Mouse (Mus musculus): Measurements from ENCODE around the gene Dyx1c1.
A peak's percentile ranks its signal among the peaks of the same experiment; 100 is the strongest.

The Dyx1c1 gene

DNA sequence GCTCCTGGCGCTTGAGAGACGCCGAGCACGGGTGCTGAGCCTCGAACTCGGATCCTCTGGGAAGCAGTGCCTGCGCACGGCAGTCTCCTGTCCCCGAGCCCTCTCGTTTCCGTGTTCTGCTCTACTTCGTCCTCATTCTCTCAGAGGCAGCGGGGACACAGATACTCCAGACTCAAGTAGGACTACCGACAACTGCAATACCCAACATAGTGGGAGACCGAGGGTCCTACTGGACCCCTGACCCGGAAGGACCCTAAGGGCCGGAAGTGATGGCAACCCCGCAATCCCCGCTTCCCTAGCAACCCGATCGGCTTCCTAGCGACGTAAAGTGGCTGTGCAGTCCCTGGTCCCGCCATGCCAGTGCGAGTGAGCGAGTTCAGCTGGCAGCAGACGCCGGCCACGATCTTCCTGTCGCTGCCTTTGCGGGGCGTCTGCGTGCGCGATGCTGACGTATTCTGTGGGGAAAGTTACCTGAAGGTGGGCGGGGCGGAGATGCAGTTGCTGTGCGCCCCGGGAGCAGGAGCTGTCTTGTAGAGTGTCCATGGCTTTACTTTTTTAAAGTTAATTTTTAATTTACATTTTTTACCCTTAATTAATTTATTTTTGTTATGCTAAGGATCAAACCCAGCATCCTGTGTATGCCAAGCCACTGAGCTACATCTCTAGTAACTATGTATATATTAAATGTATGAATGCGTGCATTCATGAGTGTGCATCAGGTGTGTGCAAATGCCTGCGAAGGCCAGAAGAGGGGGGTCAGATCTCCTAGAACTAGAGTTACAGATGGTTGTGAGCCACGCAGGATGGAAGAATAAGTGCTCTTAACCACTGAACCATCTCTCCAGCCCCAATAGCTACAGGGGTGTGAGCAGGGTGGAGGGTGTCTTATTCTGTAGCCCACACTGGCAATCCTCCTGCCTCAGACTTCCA lies at the start of gene Dyx1c1, which contains the start of gene Gm44503:
Gene Dyx1c1, plus strand, starts transcription at position 265 of the 930 bp plus-strand sequence.
Gene Gm44503, plus strand, starts transcription at position 332 of the 930 bp plus-strand sequence.
- peak; percentile 46 to 56 for DNase-seq (ENCODE audit: low spot score in 2 of 2)

GRCm38 (mm10) chr9:72911381-72911780 lies 47.2 kb upstream of the Dyx1c1 start:
- DNase-seq (ENCODE audit: low spot score in 2 of 2) = no peak

DNA sequence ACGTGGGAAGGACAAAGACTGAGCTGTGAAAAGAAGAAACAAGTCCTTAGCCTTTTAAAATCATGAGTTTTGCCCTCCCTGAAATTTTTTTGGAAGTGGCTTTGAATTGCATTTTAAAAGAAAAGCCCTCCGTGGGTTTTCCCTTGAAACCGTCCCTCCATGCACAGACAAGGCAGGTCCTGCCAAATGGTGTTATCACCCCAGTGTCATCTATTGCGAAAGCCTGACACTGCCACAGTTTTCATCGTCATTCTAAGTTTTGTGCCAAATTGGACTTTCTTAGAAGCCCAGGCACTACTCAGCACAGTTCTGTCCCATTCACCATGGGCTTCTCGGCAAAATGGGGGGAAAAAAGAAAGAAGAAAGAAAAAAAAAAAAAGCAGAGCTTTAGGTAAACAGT lies 45.0 kb upstream of the Dyx1c1 start:
- no peak for DNase-seq (ENCODE audit: low spot score in 2 of 2)

GRCm38 (mm10) chr9:72915728-72916127 lies 42.9 kb upstream of the Dyx1c1 start:
- DNase-seq (ENCODE audit: low spot score in 2 of 2) = no peak

DNA sequence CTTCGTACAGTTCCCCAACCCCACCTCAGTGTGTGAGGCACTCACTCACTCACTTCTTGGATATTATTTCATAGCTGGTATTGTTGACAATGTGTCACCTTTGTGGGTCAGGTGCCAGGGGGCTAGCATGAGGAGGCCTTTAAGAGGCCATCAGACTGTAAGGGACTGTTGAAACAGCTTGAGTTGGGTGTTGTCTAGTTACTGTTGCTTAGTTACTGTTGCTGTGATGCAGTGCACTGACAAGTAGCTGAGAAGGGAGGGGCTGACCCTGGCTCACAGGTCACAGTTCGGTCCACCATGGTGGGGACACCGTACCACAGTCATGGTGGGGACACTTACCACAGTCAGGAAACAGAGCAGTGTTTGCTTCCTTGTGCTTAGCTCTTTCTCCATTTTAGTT lies 35.5 kb upstream of the Dyx1c1 start:
- no peak for DNase-seq (ENCODE audit: low spot score in 2 of 2)

DNA sequence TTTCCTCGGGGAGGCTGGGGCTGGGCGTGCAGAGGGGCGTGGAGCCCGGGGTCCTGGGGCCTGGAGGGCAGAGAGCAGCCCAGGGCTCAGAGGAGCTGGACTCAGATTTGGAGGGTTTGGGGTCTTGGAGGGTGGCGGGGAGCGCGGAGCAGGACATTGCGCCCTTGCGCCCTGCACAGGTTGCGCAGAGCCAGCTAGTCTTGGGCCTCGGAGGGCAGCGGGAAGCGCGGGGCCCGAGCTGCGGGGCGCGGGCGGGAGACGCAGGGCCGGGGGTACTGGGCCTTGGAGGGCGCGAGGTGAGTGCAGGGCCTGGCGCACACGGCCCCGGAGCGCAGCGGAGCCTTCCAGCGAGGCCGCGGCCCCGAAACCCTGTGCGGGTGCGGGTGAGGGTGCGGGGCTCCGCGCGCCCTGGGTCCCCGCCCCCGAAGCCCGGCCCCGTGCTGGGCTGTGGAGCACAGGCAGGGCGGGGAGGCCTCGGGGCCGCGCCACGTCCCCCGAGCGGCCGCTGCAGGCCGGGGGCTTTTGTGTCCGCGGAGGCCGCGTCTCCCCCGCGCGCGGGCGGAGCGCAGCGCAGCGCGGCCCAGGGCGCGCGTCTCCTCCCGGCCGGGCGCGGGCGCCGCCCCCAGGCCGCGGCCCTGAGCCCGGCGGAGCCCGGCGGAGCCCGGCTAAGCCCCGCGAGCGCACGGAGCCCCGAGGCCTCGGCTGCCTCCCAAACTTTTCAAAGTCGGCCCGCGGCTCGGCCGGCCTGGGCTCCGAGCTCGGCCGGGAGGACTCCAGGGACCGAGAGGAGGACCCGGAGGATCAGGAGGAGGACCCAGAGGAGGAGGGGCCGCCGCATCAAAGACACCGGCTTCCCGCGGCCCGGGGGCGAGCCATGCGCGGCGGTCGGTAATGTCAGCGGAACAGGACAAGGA lies 33.3 kb upstream of the Dyx1c1 start, which contains the start of gene Pygo1:
Gene Pygo1, plus strand, starts transcription at position 625 of the 914 bp plus-strand sequence.
- peak; percentile 35 to 36 for DNase-seq (ENCODE audit: low spot score in 2 of 2)

GRCm38 (mm10) chr9:72925935-72926258 lies 32.7 kb upstream of the Dyx1c1 start:
- DNase-seq (ENCODE audit: low spot score in 2 of 2) = no peak

GRCm38 (mm10) chr9:72931166-72931790 lies 27.3 kb upstream of the Dyx1c1 start:
- DNase-seq (ENCODE audit: low spot score in 2 of 2) = peak in 1 of 2 experiments; percentile 29

GRCm38 (mm10) chr9:72935309-72935708 lies 23.3 kb upstream of the Dyx1c1 start:
- no peak for DNase-seq (ENCODE audit: low spot score in 2 of 2)

GRCm38 (mm10) chr9:72936301-72936700 lies 22.3 kb upstream of the Dyx1c1 start:
- DNase-seq (ENCODE audit: low spot score in 2 of 2) = no peak

- no peak for DNase-seq (ENCODE audit: low spot score in 2 of 2)
Observed at GRCm38 (mm10) chr9:72943424-72943823, 15.2 kb upstream of the Dyx1c1 start.

GRCm38 (mm10) chr9:72944286-72944685 lies 14.3 kb upstream of the Dyx1c1 start:
- no peak for DNase-seq (ENCODE audit: low spot score in 2 of 2)

- no peak for DNase-seq (ENCODE audit: low spot score in 2 of 2)
Observed at GRCm38 (mm10) chr9:72947010-72947409, 11.6 kb upstream of the Dyx1c1 start.

DNA sequence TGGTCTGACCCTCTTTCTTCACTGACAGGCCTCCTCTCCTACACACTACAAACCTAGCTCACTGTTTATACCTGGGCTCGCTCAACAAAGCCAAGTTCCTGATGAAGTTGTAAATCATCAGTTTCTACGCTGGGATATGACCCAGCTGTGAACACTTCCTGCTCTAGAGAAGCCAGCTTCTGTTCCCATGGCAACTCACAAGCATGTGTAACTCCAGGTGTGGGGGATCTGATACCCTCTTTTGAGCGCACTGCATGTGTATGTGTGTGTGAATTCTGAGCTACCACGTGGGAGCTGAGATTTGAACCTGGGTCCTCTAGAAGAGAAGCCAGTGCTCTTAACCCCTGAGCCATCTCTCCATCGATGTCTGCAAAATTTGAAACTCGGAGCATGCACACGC lies 9.0 kb upstream of the Dyx1c1 start:
- no peak for DNase-seq (ENCODE audit: low spot score in 2 of 2)

GRCm38 (mm10) chr9:72954746-72955145 lies 3.8 kb upstream of the Dyx1c1 start:
- DNase-seq (ENCODE audit: low spot score in 2 of 2) = no peak

- DNase-seq (ENCODE audit: low spot score in 2 of 2) = no peak
Observed at GRCm38 (mm10) chr9:72955546-72955945, 3.0 kb upstream of the Dyx1c1 start.

GRCm38 (mm10) chr9:72961346-72961745 lies 2.8 kb downstream of the Dyx1c1 start:
- no peak for DNase-seq (ENCODE audit: low spot score in 2 of 2)

GRCm38 (mm10) chr9:72961959-72962358 lies 3.4 kb downstream of the Dyx1c1 start:
- DNase-seq (ENCODE audit: low spot score in 2 of 2) = no peak

DNA sequence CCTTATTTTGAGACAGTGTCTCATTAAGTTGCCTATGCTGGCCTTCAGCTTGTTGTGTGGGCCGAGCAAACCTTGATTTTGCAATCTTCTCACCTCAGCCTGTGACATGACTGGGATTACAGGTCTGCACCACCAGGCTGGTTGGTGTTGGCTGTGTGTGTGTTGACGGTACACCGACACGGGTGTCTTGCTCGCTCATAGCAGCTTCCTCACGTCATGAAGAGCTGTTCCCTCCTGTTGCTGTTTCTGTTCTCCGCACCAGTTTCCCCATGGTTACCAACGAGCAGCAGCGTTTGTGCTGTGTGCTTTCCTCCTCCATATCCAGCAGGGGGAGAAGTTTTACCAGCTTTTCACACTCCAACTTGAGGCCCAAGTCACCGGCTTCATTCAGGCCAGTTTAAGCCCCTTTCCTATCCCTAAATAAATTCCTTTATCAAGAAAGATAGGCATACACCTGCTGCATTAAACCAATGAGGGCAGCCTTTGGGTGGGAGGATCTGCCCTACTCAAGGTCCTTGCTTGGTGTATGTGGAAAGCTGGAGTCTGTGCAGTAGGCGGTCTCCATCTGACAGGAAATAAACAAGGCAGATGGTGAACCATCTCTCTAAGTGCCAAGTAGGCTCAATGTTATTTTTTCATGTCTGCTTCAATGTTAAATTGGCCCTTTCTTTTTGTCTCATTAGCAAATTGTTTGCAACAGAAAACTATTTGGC lies 9.9 kb downstream of the Dyx1c1 start:
- DNase-seq (ENCODE audit: low spot score in 2 of 2) = peak; percentile 29 to 31

GRCm38 (mm10) chr9:72969874-72970273 lies 11.3 kb downstream of the Dyx1c1 start:
- DNase-seq (ENCODE audit: low spot score in 2 of 2) = no peak

GRCm38 (mm10) chr9:72972435-72972834 lies 13.8 kb downstream of the Dyx1c1 start:
- no peak for DNase-seq (ENCODE audit: low spot score in 2 of 2)

All from frontal cortex, postnatal 25 days (tissue).